Mouse (Mus musculus) CH12.LX (cell line): ENCODE measurements around the gene Pdss2. TPM values are rescaled to one million over a fixed set of nuclear protein-coding genes. Genes with fewer than 3 reads are reported as not detected.
A peak's percentile ranks its signal among the peaks of the same experiment; 100 is the strongest.

Experiments used
- DNase-seq: peaks from one replicate; pipeline ENCODE4 v3.0.0-alpha.2; 2013; ENCODE audit errors: extremely low read depth
- H3K27ac ChIP-seq: 2 replicates; pipeline ENCODE4 v1.5.1; 2012; ENCODE audit warnings: low read depth, mild to moderate bottlenecking, control low read depth, moderate library complexity; ENCODE audit not compliant: insufficient read depth
- H3K27me3 ChIP-seq: replicated peaks from 2 replicates; pipeline ENCODE3; 2012; ENCODE audit warnings: inconsistent platforms
- H3K36me3 ChIP-seq, 2 experiments: replicated peaks in 1 of 2; 2 replicates each; pipeline versions ENCODE3 to v1.6.1; 2012; ENCODE audit warnings: inconsistent platforms in 1 of 2, low read length in 1 of 2, mild to moderate bottlenecking in 1 of 2, mixed read lengths in 1 of 2, moderate library complexity in 1 of 2; ENCODE audit not compliant: control insufficient read depth in 1 of 2, insufficient read depth in 1 of 2
- H3K4me1 ChIP-seq, 2 experiments: 2 replicates each; pipeline ENCODE4 v1.6.1; 2012; ENCODE audit warnings: inconsistent platforms in 1 of 2, moderate library complexity in 1 of 2; ENCODE audit not compliant: insufficient read depth in 2 of 2, control insufficient read depth in 1 of 2
- H3K4me2 ChIP-seq: 2 replicates; pipeline ENCODE4 v1.6.1; 2012; ENCODE audit warnings: low read depth, mild to moderate bottlenecking, control low read depth; ENCODE audit not compliant: poor library complexity, insufficient read depth, severe bottlenecking
- H3K4me3 ChIP-seq, 3 experiments: fragments of 150-350 bp in 1 of 3; sonication (generic) in 1 of 3; replicated peaks in 1 of 3; 2 replicates each; pipeline versions ENCODE3 to v1.5.1; 2011 to 2012; ENCODE audit warnings: low read depth in 2 of 3, low read length in 2 of 3, mild to moderate bottlenecking in 2 of 3, moderate library complexity in 2 of 3, control low read depth in 1 of 3, improper control_type of control experiment in 1 of 3, inconsistent platforms in 1 of 3, mixed read lengths in 1 of 3; ENCODE audit not compliant: poor library complexity in 1 of 3
- H3K79me2 ChIP-seq: replicated peaks from 2 replicates; pipeline ENCODE4 v1.6.1; 2012; ENCODE audit warnings: mild to moderate bottlenecking, moderate library complexity; ENCODE audit not compliant: control insufficient read depth, poor library complexity, insufficient read depth, severe bottlenecking; ENCODE audit errors: extremely low read depth
- H3K9ac ChIP-seq: 2 replicates; pipeline ENCODE4 v1.6.1; 2012; ENCODE audit warnings: low read depth, mild to moderate bottlenecking, control low read depth, moderate library complexity; ENCODE audit not compliant: insufficient read depth
- H3K9me3 ChIP-seq: replicated peaks from 2 replicates; pipeline ENCODE3; 2012; ENCODE audit warnings: low read length, inconsistent platforms, mixed read lengths
- CHD1 ChIP-seq: IDR thresholded peaks from 2 replicates; pipeline ENCODE4 v1.6.1; 2012; ENCODE audit warnings: low read depth, low read length, improper control_type of control experiment, inconsistent platforms
- CTCF ChIP-seq, 2 experiments: IDR thresholded peaks in 1 of 2; conservative IDR thresholded peaks in 1 of 2; 2 replicates each; pipeline ENCODE4 v1.5.1; 2011 to 2012; ENCODE audit warnings: low read depth in 2 of 2, low read length in 2 of 2, improper control_type of control experiment in 1 of 2, inconsistent platforms in 1 of 2, mild to moderate bottlenecking in 1 of 2, moderate library complexity in 1 of 2
- IRF4 ChIP-seq: IDR thresholded peaks from 2 replicates; pipeline ENCODE4 v1.6.1; 2014; ENCODE audit warnings: low read depth, mild to moderate bottlenecking, inconsistent platforms, low read length, improper control_type of control experiment
- JUN ChIP-seq: IDR thresholded peaks from 2 replicates; pipeline ENCODE4 v1.6.1; 2011; ENCODE audit warnings: low read depth, mild to moderate bottlenecking, low read length, improper control_type of control experiment, moderate library complexity; ENCODE audit not compliant: insufficient read depth
- JUND ChIP-seq: conservative IDR thresholded peaks from 2 replicates; pipeline ENCODE4 v1.6.1; 2011; ENCODE audit warnings: low read depth, low read length, improper control_type of control experiment
- MAX ChIP-seq: IDR thresholded peaks from 2 replicates; pipeline ENCODE4 v1.6.1; 2011; ENCODE audit warnings: low read length, improper control_type of control experiment
- MEF2A ChIP-seq: IDR thresholded peaks from 2 replicates; pipeline ENCODE4 v1.6.1; 2014; ENCODE audit warnings: low read depth, mild to moderate bottlenecking, inconsistent platforms, low read length, improper control_type of control experiment, borderline replicate concordance
- NELFE ChIP-seq: IDR thresholded peaks from 2 replicates; pipeline ENCODE4 v1.6.1; 2011; ENCODE audit warnings: low read depth, low read length, improper control_type of control experiment
- PAX5 ChIP-seq: IDR thresholded peaks from 2 replicates; pipeline ENCODE4 v1.6.1; 2012; ENCODE audit warnings: low read length, inconsistent platforms, mixed read lengths
- POLR2AphosphoS2 ChIP-seq: IDR thresholded peaks from 2 replicates; pipeline ENCODE4 v1.6.1; 2011; ENCODE audit warnings: low read depth, low read length, improper control_type of control experiment
- RAD21 ChIP-seq: IDR thresholded peaks from 2 replicates; pipeline ENCODE4 v1.6.1; 2011; ENCODE audit warnings: low read depth, mild to moderate bottlenecking, low read length, improper control_type of control experiment, moderate library complexity
- SIN3A ChIP-seq: IDR thresholded peaks from 2 replicates; pipeline ENCODE4 v1.6.1; 2012; ENCODE audit warnings: low read length, improper control_type of control experiment, inconsistent platforms
- TCF12 ChIP-seq: IDR thresholded peaks from 2 replicates; pipeline ENCODE4 v1.6.1; 2014; ENCODE audit warnings: low read depth, mild to moderate bottlenecking, inconsistent platforms, low read length, improper control_type of control experiment
- USF1 ChIP-seq: IDR thresholded peaks from 2 replicates; pipeline ENCODE4 v1.6.1; 2014; ENCODE audit warnings: low read depth, mild to moderate bottlenecking, inconsistent platforms, low read length, improper control_type of control experiment
- ZC3H11A ChIP-seq: IDR thresholded peaks from 2 replicates; pipeline ENCODE4 v1.6.1; 2012; ENCODE audit warnings: low read depth, mild to moderate bottlenecking, inconsistent platforms, low read length, improper control_type of control experiment
- ZMIZ1 ChIP-seq: IDR thresholded peaks from 2 replicates; pipeline ENCODE4 v1.6.1; 2012; ENCODE audit warnings: low read depth, mild to moderate bottlenecking, inconsistent platforms, low read length, improper control_type of control experiment
- ZNF384 ChIP-seq: IDR thresholded peaks from 2 replicates; pipeline ENCODE4 v1.6.1; 2012; ENCODE audit warnings: low read depth, low read length, improper control_type of control experiment, inconsistent platforms
- dilution Hi-C: fragments of 300-500 bp; cut with MboI; formaldehyde crosslinking; loops from 2 replicates; pipeline ENCODE4 v1.14.3; 2020; ENCODE audit warnings: low sequenced_read_pairs; ENCODE audit not compliant: extremely low pct_unique_long_range_greater_than_20kb, extremely low pct_ligation_motif_present
- in situ Hi-C: fragments of 300-500 bp; cut with MboI; formaldehyde crosslinking; loops from 3 replicates; pipeline ENCODE4 v1.14.3; 2019; ENCODE audit warnings: low sequenced_read_pairs, low pct_ligation_motif_present, low pct_unique_long_range_greater_than_20kb, mixed read lengths
- polyA plus RNA-seq: library from polyadenylated mRNA; unstranded; fragments of >175 nt; gene quantifications from 2 replicates; pipeline ENCODE4 v1.2.1, GENCODE M21; 2012; ENCODE audit warnings: low read depth; ENCODE audit not compliant: insufficient read length
- total RNA-seq, 2 experiments: library from RNA; depleted of rRNA; stranded (reverse); fragments of 300-350 nt in 1 of 2; fragments of >200 nt in 1 of 2; gene quantifications; 2 replicates each; pipeline ENCODE4 v1.2.3; 2012 to 2014

Gene Pdss2
- total and polyA plus RNA-seq, 3 experiments = 11.1 to 17.9 (median 14.3) TPM

DNA sequence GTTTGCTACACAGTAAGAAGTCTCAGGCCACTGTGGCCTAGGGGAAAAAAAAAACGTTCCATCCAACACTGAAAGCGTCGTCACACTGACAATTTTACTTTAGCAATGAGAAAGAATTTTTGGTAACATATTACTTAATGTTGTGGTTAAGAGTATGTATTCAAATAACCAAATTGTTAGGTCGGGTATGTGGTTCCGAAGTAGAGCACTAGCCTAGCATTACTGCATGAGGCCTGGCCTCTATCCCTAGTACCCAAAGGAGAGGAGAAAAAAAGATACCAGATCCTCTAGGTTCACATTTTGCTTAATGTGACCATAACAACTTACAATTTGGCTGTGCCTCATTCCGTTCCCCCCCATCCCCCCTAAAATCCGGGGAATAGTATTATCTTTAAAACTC lies 807 bp upstream of the Pdss2 start:
- Histone ChIP-seq H3K4me3 (peak overlapping the region; percentile 89 to 96 (median 94)), H3K36me3 (peaks cover 0 to 3% of the 10 kb centered on the region in 2 experiments)
- TF ChIP-seq SIN3A = no peak
- TF ChIP-seq MAX = peak; percentile 45
- TF ChIP-seq ZNF384 = peak; percentile 62
- no peak for TF ChIP-seq USF1
- no peak for TF ChIP-seq NELFE
- no peak for TF ChIP-seq TCF12
- no peak for TF ChIP-seq IRF4
- TF ChIP-seq CHD1 = no peak
- TF ChIP-seq CTCF (conservative IDR thresholded peaks at IDR 0.05 in 1 of 2, IDR thresholded peaks at IDR 0.05 in 1 of 2; ENCODE audit: low read depth in 2 of 2, low read length in 2 of 2) = no peak
- TF ChIP-seq, all 38 proteins: peak for 2
- no peak overlapping the region for H3K27ac ChIP-seq
- DNase-seq = no peak
- peaks cover 0 to 28% of the 10 kb centered on the region in 2 experiments; a peak in 3 of 4 replicates for H3K4me1 ChIP-seq
- peaks cover 2% of the 10 kb centered on the region for H3K79me2 ChIP-seq
- peak overlapping the region; percentile 54 for H3K4me2 ChIP-seq
- in situ Hi-C loops = no loop called here
- no peaks in the 10 kb centered on the region for H3K27me3 ChIP-seq
- H3K9ac ChIP-seq = peak overlapping the region; percentile 79
- no peaks in the 10 kb centered on the region for H3K9me3 ChIP-seq
- dilution Hi-C loops = no loop called here

DNA sequence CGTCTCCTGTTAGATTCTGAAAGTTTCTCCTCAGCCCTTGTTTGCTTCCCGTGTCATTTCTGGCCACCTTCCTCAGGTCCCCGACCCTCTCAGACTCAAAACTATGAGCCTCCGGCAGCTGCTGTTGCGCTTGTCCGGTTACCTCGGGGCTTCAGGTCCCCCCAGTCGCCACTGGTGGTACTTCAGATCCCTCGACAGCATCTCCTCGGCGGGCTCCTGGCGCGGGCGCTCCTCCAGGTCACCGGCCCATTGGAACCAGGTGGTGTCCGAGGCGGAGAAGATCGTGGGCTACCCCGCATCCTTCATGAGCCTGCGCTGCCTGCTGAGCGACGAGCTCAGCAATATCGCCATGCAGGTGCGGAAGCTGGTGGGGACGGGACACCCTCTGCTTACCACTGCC lies 373 bp downstream of the Pdss2 start:
- Histone ChIP-seq H3K27me3 (no peaks in the 10 kb centered on the region), H3K4me1 (peaks cover 0 to 40% of the 10 kb centered on the region in 2 experiments; a peak in 3 of 4 replicates), H3K9ac (peak overlapping the region; percentile 54), H3K4me3 (peak overlapping the region; percentile 89 to 96 (median 94))
- in situ Hi-C loops = no loop called here
- TF ChIP-seq PAX5 (no peak), MEF2A (no peak), JUND (no peak), ZNF384 (no peak), MAX (no peak), TCF12 (no peak), ZMIZ1 (no peak), POLR2AphosphoS2 (no peak)
- TF ChIP-seq, all 38 proteins: peak for 0
- Histone ChIP-seq H3K9me3 (no peaks in the 10 kb centered on the region), H3K36me3 (peaks cover 0 to 6% of the 10 kb centered on the region in 2 experiments), H3K4me2 (peak overlapping the region; percentile 91), H3K79me2 (peaks cover 2% of the 10 kb centered on the region), H3K27ac (peak overlapping the region; percentile 56)
- dilution Hi-C loops = no loop called here
- DNase-seq = peak; percentile 23

DNA sequence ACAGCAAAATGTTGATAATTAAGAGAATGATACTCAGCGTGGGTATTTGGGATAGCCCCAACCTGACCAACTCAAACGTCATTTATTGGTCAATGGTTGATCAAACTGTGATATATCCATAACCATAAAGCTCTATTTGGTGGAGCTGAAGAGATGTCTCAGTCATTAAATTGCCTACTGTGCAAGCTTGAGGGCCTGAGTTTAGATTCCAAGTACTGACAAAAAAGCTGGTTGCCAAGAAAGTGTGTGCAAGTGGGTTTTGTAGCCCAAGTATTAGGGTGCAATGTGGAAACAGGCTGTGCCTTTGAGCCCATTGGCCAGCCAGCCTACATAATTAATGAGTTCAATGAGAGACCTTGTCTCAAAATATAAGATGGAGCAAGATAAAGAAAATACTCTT lies 2.1 kb downstream of the Pdss2 start:
- H3K9ac ChIP-seq = no peak overlapping the region
- H3K4me3 ChIP-seq = no peak overlapping the region
- DNase-seq = no peak
- no peak overlapping the region for H3K27ac ChIP-seq
- peaks cover 0 to 16% of the 10 kb centered on the region in 2 experiments for H3K36me3 ChIP-seq
- no peak overlapping the region for H3K4me2 ChIP-seq
- TF ChIP-seq JUN (no peak), ZC3H11A (no peak), RAD21 (no peak)
- no peaks in the 10 kb centered on the region for H3K9me3 ChIP-seq
- in situ Hi-C loops (no loop called here), dilution Hi-C loops (no loop called here)
- peaks cover 2% of the 10 kb centered on the region for H3K79me2 ChIP-seq
- H3K4me1 ChIP-seq = peaks cover 0 to 50% of the 10 kb centered on the region in 2 experiments; a peak in 2 of 4 replicates
- H3K27me3 ChIP-seq = no peaks in the 10 kb centered on the region
